Mouse (Mus musculus) erythroblast, adult 5-6 weeks (primary cell): Measurements from ENCODE around the gene Yars. TPM values are rescaled to one million over a fixed set of nuclear protein-coding genes. Genes with fewer than 3 reads are reported as not detected.

Experiments
- total RNA-seq, 2 experiments: library from RNA; stranded (forward) in 1 of 2; stranded (reverse) in 1 of 2; fragments of 150-400 nt in 1 of 2; fragments of 200-764, 138-1000 nt in 1 of 2; gene quantifications; 2 replicates each; pipeline versions ENCODE4 v1.2.3 to v1.2.4; 2015 to 2017; ENCODE audit warnings: low replicate concordance in 2 of 2

Gene Yars
- total RNA-seq, 2 experiments from 2014 or later = 4.2 to 34.0 TPM

Other genes starting within 250 kb of the Yars start
- not detected in 2 replicates for gene Azin2, start 227.3 kb upstream of the Yars start, total RNA-seq (2015; ENCODE audit: low replicate concordance)
- 0.85 TPM in 1 of 2 replicates, not detected in the other for gene Azin2, start 227.3 kb upstream of the Yars start, total RNA-seq (2017; ENCODE audit: low replicate concordance)
- gene Ak2, start 197.8 kb upstream of the Yars start, total RNA-seq (2015; ENCODE audit: low replicate concordance) = 15.4 and 25.7 TPM in 2 replicates
- 28.7 and 31.4 TPM in 2 replicates for gene Ak2, start 197.8 kb upstream of the Yars start, total RNA-seq (2017; ENCODE audit: low replicate concordance)
- 9.6 and 12.5 TPM in 2 replicates for gene Rnf19b, start 131.5 kb upstream of the Yars start, total RNA-seq (2015; ENCODE audit: low replicate concordance)
- 19.2 and 30.5 TPM in 2 replicates for gene Rnf19b, start 131.5 kb upstream of the Yars start, total RNA-seq (2017; ENCODE audit: low replicate concordance)
- gene Tmem54, start 84.2 kb upstream of the Yars start, total RNA-seq (2015; ENCODE audit: low replicate concordance) = not detected in 2 replicates
- gene Tmem54, start 84.2 kb upstream of the Yars start, total RNA-seq (2017; ENCODE audit: low replicate concordance) = not detected in 2 replicates
- gene Hpca, start 67.7 kb upstream of the Yars start, total RNA-seq (2015; ENCODE audit: low replicate concordance) = not detected in 2 replicates
- gene Hpca, start 67.7 kb upstream of the Yars start, total RNA-seq (2017; ENCODE audit: low replicate concordance) = not detected in 2 replicates
- not detected in 2 replicates for gene Fndc5, start 52.8 kb upstream of the Yars start, total RNA-seq (2015; ENCODE audit: low replicate concordance)
- gene Fndc5, start 52.8 kb upstream of the Yars start, total RNA-seq (2017; ENCODE audit: low replicate concordance) = not detected in 2 replicates
- 12.7 and 13.6 TPM in 2 replicates for gene S100pbp, start within 50 bp of the Yars start, total RNA-seq (2015; ENCODE audit: low replicate concordance)
- gene S100pbp, start within 50 bp of the Yars start, total RNA-seq (2017; ENCODE audit: low replicate concordance) = 7.5 and 8.7 TPM in 2 replicates
- gene C77080, start 71.6 kb downstream of the Yars start, total RNA-seq (2015; ENCODE audit: low replicate concordance) = not detected in 2 replicates
- not detected in 2 replicates for gene C77080, start 71.6 kb downstream of the Yars start, total RNA-seq (2017; ENCODE audit: low replicate concordance)
- gene Sync, start 97.9 kb downstream of the Yars start, total RNA-seq (2015; ENCODE audit: low replicate concordance) = not detected in 2 replicates
- 0.56 TPM in 1 of 2 replicates, not detected in the other for gene Sync, start 97.9 kb downstream of the Yars start, total RNA-seq (2017; ENCODE audit: low replicate concordance)
- gene Rbbp4, start 145.6 kb downstream of the Yars start, total RNA-seq (2015; ENCODE audit: low replicate concordance) = 60.2 and 64.6 TPM in 2 replicates
- 61.6 and 122 TPM in 2 replicates for gene Rbbp4, start 145.6 kb downstream of the Yars start, total RNA-seq (2017; ENCODE audit: low replicate concordance)
- gene Zbtb8os, start 145.9 kb downstream of the Yars start, total RNA-seq (2015; ENCODE audit: low replicate concordance) = 6.9 and 14.8 TPM in 2 replicates
- gene Zbtb8os, start 145.9 kb downstream of the Yars start, total RNA-seq (2017; ENCODE audit: low replicate concordance) = 4.9 and 19.1 TPM in 2 replicates
- 2.3 TPM in 1 of 2 replicates, not detected in the other for gene Zbtb8a, start 188.4 kb downstream of the Yars start, total RNA-seq (2015; ENCODE audit: low replicate concordance)
- 1.5 and 1.7 TPM in 2 replicates for gene Zbtb8a, start 188.4 kb downstream of the Yars start, total RNA-seq (2017; ENCODE audit: low replicate concordance)